Mouse (Mus musculus) megakaryocyte progenitor cell, adult 5-6 weeks (primary cell): ENCODE measurements around the gene BC028528. TPM values are rescaled to one million over a fixed set of nuclear protein-coding genes. Genes with fewer than 3 reads are reported as not detected.
A peak's percentile ranks its signal among the peaks of the same experiment; 100 is the strongest.
"Not testable (repeated sequence)": the region's sequence is repeated elsewhere in the genome, so short reads cannot be mapped to it uniquely, and the experiment has no call there.

Experiments used
- ATAC-seq: replicated peaks from 2 replicates; pipeline ENCODE4 v1.8.0; 2016; ENCODE audit warnings: mild to moderate bottlenecking, moderate TSS enrichment, inconsistent platforms; ENCODE audit not compliant: poor library complexity
- total RNA-seq, 2 experiments: library from RNA; stranded (forward) in 1 of 2; stranded (reverse) in 1 of 2; fragments of 157-497, 149-512 nt in 1 of 2; fragments of 200-1000 nt in 1 of 2; gene quantifications; 2 replicates each; pipeline versions ENCODE4 v1.2.3 to v1.2.4; 2015 to 2017

The BC028528 gene
- total RNA-seq, 2 experiments from 2014 or later: 62.0 to 63.3 TPM

DNA sequence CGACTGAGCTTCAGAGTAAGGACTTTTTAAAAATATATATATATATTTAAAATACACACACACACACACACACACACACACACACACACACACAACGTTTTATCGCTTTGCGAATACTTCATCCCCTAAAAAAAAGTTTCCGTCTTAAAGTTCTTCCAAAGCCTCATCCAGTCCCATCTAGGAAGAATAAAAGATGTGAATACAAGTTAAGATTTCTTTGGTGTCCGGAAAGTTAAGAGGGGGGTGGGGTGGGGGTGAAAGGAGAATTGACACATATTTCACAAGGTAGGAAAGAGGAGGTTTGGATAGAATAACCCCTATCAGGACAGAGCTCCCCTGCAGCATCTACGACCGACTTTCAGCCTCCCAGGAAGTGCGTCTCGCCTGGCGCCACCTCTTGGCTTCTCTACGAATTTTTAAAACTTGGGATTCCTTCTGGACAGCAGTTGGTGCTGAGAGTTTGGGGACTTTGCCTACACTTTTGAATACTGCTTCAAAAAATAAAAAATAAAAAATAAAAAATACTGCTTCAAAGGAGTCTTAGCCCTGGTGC, 14.2 kb upstream of the BC028528 start:
- ATAC-seq: peak; percentile 71

DNA sequence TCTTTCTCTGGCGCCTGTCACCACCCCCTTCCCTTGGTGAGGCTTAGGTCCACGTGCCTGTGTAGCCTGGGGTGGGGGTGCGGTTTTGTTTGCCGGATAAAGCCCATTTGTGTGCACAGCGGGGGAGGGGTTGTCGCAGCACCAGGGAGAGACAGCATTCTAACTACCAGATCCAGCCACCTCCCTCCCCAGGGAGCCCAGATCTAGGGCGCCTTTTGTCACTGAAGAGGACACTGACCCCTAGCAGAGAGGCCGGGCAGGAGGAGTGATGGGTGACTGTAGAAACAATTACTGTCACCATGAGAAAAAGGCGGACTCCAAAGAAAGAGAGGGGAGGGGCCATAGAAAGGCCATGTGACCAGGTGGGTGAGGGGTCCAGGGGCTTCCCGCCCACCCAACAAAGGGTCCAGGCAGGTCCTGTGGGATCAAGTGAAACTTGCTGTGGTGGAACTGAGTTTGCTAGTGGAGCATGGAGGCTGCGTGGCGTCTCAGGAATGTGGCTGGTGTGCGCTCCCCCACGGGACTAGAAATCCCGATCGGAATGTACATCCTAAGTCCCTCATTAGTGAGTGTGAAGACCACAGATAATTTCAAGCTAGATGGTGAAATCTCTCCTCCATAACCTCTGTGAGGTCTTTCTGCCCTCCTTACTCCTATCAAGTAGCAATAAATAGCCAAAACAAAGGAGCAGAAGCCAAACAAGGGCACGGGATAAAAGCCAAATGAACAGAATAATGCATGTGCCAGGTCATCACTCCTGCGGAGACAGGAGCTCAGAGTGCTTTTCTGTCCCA, 13.5 kb upstream of the BC028528 start:
- no peak; the same call in 1 of the 2 replicates for ATAC-seq

DNA sequence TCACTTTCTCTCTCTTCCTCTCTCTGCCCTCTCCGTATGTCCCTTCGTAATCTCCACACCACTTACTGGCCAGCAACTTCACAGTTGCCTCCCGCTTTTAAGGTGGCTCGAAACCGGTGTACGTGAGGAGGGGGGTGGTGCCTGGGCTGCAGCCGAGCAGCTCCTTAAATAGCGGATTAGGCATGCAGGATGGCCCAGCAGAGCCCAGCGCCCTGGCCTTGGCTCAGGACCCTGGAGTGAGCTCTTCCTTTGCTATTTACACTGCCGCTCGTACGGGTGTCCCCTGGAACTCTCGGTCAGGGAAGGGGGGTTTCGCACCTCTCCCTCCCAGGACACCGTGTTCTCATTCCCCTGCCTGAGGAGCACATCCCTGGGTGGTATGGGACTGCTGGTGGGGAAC, 12.8 kb upstream of the BC028528 start, which contains the start of gene Car14:
TSS of gene Car14 (minus strand) at position 124 of the 400 bp plus-strand sequence.
- no peak for ATAC-seq

DNA sequence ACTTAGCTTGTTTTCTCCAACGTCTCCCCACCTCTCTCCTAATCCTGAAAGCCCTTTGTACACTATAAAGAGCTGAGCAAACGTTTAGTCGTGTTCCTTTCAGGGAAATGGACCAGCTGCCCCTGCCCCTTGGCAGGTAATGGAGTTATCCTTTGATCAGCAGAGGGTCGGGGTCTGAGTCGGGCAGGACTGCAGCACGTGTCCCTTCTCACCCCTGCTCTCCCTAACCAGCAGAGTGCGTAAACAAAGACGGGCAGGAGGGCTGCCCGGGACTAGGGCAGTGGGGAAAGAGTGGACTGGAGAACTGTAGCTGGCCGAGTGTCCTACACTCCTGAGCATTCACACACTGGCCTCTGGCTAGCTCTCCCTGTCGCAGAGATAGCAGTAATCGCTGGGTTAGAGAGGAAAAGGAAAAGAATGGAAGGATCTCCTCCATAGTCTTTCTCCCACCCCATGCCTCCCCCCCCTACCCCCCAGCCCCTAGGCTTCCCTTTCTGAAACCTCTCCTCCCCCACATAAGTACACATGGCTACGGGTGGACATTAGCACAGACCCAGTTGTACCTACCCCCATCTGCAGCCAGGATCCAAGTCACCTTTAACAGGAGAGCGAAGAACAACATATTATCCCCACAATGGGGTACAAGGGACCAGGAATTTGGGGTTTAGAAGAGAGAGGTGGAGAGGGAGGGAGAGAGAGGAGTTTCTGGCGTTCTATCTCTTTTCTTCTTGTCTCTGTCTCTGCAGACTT, 12.1 kb upstream of the BC028528 start:
- ATAC-seq: no peak

DNA sequence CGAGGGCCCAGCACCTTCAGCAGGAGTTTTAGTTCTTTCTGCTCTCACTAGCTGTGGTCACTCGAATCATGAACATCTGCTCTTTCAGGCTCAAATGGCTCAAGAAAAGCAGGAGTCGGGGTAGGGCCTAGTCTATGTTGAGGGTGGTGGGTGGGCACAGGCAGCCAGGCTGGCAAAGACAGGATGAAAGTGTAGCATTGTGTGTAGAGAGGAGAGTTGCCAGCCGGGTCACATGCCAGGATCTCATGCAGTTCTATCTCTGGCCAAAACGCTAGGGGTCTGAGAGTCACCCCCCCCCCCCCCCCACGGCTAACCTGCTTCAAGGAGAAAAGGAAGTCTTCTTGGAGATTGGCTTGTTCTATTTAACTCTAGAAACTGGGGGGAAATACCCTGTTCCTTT, 10.8 kb upstream of the BC028528 start:
- no peak for ATAC-seq

DNA sequence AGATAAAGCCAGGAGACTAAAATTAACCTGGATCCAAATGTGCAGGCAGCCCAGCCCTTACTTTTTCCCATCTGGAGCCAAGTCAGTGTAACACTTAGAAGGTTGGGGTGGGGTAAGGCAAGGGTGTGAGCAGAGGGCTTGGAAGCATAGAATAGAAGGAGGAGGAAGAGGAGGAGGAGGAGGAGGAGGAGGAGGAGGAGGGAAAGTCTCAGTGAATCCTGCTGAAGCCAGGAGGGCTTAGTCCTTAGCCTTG, 10.5 kb upstream of the BC028528 start:
- ATAC-seq: no peak

DNA sequence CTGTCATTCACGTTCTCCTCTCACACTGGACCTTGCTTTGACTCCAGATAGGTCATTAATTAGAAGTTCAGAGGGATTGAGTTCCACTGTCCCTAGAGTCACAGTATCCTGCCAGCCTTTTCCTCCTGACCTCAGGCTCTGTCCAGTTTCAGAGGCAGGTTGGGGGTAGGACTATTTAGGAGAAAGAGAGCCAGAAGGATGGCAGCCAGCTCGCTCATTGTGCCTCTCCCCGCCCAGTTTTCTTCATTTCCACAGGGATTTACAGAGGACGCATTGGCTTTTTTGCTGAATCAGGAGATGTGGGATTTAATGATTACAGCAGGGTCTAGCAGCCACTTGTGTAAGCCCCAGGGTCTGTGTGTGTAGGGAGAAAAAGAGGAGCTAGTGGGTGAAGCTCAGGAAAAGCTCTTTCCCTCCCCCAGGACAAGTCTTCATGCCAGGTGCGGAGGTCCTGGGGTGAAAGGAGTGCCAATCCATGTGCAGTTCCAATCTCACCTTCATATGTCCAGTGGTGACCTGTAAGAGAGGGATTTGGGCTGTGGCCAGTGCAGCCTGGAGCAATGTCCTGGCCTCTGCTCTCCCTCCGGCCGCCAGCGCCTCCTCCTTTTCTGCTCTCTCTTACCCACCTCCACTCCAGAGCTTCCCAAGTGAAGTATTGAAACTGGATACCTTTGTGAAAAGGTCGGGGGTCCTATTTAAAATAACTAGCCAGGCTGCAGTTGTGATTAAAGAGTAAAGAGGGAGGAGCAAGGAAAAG, 10.0 kb upstream of the BC028528 start:
- ATAC-seq: no peak

DNA sequence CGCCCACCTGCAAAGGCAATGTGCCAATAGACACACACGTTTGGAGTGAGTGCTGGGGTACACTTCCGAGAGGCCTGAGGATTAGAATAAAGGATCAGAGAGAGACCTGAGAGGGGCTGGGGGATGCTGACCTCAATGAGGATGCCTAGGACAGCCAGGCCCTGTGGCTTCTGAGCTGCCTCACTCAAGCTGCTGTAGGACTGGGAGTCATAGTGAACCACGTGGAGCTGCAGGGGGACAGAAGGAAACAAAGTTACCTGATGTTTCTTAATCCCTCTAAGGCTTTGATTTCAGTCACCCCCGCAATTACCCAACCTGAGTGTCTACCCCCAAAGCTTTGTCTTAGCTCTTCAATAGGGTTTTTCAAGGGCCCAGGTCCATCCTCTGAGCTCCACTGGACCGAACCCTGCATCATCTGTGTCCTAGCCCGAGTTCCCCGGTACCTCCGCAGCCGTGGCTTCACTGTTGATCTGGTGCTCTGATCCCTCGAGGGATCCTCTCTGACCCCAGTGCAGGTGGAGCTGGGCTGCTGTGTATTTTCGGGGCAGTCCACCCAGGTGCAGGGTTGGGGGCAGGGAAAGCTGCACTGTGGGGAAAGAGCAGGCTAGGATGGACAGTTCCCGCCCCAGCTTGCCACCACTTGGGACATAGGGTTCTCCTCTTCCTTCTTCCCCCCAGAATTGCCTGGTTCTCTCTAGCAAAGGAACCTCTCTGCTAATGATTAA, 8.2 kb upstream of the BC028528 start:
- ATAC-seq: no peak

DNA sequence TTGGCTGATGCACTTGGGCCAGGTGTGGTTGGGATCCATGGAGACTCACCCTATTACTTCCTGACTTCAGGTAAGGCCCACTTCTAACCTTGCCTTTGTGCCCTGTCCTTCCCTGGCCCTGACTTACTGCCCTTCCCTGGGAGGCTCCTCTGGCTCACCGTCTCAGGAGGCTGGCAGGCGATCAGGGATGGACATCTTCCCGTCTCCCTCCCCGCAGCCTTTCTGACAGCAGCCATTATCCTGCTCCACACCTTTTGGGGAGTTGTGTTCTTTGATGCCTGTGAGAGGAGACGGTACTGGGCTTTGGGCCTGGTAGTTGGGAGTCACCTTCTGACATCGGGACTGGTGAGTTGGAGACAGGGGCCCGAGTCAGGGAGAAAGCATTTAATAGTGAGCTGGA, 3.7 kb upstream of the BC028528 start:
- not testable (repeated sequence) for ATAC-seq

DNA sequence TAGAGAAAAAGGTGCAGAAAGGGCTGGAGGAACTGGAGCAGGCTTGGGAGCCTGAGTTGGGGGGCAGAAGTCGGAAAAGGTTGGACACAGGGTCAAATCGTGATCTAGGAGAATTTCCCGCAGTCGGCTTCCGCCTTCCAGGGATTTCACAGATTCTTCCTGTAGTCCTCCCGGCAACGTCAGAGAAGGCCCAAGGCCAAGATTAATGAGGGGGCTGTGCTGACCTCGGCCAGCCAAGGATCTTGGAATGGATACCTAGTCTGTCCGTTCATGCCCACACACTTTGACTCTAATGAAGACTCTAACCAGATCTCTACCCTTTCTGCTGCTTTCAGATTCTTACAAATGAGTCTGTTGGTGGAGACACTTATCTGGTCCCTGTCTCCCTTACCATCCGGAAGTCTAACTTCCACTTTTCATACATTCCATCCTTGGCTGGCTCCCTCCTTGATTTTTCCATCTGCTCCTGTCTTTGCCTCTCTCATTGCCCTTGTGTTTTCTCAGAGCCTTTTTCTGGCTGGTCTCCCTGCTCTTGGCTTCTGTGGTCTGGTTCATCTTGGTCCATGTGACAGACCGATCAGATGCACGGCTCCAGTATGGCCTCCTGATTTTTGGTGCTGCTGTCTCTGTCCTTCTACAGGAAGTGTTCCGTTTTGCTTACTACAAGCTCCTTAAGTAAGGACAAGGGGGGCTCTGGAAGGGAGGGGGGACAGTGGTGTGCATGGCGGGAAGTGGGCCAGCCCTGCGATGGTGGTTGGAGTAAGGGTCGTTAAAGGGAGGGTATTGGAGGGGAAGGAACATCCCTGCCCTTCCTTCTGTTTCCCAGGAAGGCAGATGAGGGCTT, 2.7 kb upstream of the BC028528 start:
- no peak for ATAC-seq

DNA sequence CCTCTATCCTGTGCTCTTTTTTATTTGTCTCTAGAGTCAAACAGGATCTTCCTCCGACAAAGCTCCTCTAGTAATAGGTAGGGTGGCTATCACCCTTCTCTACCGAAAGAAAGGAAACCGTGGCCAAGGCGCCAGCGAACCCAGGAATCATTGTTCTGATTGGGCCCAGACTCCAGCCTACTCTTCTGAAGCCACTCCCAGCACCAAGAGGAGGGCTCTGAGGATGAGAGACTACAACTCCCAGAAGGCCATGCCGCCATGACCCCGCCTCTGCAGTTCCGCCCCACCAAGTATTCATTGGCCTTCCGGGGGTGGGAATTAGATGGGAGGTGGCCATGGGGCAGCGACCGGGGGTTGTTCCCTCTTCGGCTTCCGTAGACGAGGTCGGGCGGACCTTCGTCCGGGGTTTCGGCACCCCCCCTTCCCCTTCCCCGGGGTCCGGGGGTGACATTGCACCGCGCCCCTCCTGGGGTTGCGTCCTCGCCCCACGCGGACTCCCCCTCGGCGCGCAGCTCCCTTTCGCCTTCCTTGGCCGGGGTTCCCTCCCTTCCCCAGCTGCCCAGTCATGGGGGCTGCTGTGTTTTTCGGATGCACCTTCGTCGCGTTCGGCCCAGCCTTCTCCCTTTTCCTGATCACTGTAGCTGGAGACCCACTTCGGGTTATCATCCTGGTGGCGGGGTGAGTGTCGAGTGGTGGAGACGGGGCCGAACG, 2.0 kb upstream of the BC028528 start, which contains the start of gene Aph1a:
TSS of gene Aph1a (plus strand) at position 364 of the 711 bp plus-strand sequence.
- peak; percentile 94 for ATAC-seq

DNA sequence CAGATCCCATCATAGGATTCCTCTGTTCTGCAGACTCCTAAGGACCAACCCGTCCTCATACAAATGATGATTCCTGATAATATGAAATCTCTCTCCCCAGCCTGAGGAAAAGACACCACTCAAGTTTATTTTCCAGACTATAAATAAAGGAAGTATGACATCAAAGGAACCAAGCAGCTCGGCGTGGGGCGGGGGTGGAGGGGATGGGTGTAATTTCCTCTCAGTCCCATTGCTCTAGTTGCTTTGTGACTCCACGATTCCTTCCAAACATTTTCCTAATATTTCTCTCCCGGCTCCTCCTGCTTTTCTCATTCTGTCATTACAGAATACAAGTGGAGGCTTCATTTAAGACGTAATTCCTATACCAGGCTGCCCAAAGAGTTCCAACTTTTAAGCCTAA, 1.3 kb upstream of the BC028528 start:
- ATAC-seq: no peak

DNA sequence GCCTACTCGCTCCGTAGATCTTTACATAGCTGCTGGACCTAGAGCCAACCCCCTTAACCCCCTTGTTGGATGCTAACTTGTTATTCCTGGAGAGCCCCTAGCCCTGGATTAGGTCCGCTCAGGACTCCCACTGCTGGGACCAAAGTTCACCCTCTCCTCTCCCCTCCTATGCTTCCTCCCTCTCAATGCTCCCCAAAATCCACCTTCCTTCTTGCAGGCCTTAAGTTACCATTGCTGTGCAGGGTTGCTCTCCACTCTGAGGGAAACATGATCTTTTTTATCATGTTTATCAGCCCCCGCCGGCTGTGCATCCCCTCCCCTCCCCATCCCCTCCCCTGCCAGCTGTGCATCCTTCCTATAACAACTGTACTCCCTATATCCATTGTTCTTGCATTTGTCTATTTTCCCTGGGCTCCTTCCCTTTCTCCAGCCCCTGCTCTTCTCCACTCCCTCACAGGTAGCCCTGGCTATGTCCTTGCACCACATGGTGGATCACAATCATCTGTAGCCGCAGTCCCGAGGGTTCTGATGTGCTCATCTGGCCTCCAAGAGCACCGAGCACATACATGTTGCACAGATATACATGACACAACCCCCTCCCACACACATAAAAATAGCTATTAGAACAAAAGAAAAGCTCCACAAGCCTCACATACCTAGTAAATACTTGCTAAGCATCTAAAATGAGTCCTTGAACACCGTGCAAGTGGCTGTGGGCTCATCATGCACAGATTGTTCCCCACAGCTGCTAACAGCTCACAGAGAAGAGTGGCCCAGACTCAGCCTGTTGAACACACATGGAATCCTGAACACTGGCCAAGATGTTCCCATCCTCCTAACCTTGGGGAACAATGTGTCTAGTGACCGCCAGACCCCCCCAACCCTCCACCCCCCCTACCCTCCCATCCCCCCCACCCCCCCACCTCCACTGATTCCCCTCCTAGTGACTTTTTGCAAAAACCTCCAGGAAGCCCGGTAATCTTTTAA, 554 bp upstream of the BC028528 start:
- ATAC-seq: no peak

DNA sequence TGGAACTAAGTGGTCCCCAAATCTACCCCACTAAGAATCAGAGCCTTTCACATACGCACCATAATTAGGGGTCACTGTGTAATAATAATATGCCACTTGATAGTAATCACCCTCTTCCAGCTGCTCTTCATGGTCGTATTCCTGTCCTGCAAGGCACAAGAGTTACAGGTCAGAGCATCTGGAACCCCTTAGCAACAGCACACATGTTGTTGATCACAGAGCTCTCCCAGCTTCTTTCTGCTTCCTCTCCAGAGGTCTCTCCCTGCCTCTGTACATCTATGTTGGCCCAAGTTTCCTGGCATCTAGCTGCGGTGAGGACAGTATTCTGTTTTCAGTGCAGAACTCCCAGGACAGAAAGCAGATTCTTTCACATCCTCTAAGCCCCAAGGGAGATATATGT, 2.1 kb downstream of the BC028528 start:
- no peak for ATAC-seq

DNA sequence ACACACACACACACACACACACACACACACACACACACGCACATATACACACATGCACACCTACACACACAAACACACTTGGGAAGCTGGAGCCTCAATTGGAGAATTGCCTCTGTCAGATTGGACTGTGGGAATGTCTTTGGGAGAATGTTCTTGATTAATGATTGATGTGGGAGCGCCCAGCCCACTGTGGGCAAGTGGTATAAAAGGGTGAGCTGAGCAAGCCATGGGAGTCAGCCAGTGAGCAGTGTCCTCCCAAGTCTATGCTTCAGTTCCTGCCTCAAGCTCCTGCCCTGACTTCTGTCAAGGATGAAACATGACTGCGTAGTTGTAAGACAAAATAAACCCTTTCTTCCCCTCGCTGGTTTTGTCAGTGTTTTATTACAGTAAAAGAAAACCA, 4.2 kb downstream of the BC028528 start:
- ATAC-seq: no peak

DNA sequence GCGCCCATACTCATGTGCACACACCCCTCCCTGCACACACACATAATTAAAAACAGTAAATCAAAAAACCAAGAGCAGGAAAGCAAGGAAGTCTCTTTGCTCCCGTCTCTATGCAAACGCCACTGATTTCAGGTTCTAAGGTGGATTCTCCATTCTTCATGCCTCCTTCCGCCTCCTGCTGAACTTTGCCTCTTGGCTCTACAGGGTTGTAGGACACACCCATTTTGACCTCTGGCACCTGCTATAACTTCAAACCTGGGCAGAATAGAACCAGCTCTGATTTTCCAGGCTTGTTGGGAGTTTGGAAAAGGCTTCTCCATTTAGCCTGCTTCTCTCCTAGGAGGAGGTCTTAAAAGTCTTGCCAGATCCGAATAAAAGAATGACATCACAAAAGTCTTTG, 7.4 kb downstream of the BC028528 start:
- no peak for ATAC-seq

DNA sequence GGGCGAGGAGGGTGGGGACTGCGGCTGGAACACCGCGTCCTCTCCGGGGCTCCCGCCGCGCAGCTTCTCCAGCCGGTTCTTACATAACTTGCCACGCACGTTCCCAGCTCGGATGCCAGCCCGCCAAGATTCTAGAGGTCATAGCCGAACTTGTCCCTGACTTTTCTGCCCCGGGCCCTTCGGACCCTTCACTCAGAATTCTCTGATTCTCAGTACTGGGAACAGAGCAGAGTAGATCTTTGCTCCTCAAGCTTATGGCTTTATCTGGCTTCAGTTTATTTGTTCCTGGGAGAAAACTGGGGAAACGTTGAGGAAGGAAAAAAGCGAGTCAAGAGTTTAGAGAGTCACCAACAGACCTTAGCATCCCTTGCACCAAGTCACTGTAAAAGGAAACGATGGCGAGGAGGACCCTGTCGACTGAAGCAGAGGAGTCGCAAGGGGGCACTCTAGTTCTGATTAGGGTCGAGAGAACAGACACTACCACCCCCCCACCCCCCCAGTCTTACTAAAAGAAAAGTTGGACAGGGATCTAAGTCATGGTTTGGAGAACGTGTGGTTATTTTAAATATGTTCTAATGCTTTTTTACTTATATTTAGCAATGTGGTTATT, 8.9 kb downstream of the BC028528 start:
- ATAC-seq: peak; percentile 30; the same call in 1 of the 2 replicates
